Mouse (Mus musculus) heart, postnatal 0 days (tissue): ENCODE measurements around the gene Cdk17.

ENCODE experiments used
- CTCF ChIP-seq: IDR thresholded peaks from 2 replicates; pipeline ENCODE4 v1.5.1; 2016; ENCODE audit warnings: antibody characterized with exemption, control low read depth, low read depth
- EP300 ChIP-seq: IDR thresholded peaks from 2 replicates; pipeline ENCODE4 v1.6.1; 2016; ENCODE audit warnings: antibody characterized with exemption, low read depth

DNA sequence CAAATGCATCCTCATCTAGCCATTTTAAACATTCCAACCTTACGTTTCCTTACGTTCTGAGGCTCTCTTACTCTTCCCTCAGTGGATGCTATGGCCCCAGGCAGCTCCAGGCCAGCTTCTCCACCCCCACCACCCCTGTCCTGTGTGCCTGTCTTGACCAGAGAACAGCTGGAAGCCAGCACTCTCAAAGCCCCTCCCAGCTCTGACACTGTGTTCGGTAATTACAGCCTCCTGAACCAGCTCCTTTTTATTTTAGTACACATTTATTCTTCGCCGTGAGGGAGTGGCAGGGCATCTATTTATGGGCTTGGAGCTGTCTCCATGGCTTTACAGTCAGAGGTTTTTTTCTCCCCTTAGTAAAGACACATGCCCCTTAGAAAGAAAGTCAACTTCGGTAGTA, 87.2 kb downstream of the Cdk17 start:
- no peak for TF ChIP-seq CTCF
- no peak for TF ChIP-seq EP300
